Mouse (Mus musculus): ENCODE data around the gene Nfix. TPM values are rescaled to one million over a fixed set of nuclear protein-coding genes. Genes with fewer than 3 reads are reported as not detected.
A peak's percentile ranks its signal among the peaks of the same experiment; 100 is the strongest.
"Not testable (repeated sequence)": the region's sequence is repeated elsewhere in the genome, so short reads cannot be mapped to it uniquely, and the experiment has no call there.

The Nfix gene
- total RNA-seq, 2 experiments from 2014 or later: 287 to 311 TPM

- DNase-seq (ENCODE audit: low spot score): peak; percentile 10
- intact Hi-C loops (cut with DNase I): no loop called here
These were observed 102.7 kb downstream of the Nfix start for GRCm38 (mm10) chr8:84697166-84698130.

- intact Hi-C loops (cut with DNase I): no loop called here
- no peak for DNase-seq (ENCODE audit: low spot score)
These were observed 105.0 kb downstream of the Nfix start for GRCm38 (mm10) chr8:84695140-84695539.

GRCm38 (mm10) chr8:84693332-84693731 is 106.8 kb downstream of the Nfix start:
- intact Hi-C loops (cut with DNase I): no loop called here
- no peak for DNase-seq (ENCODE audit: low spot score)

DNA sequence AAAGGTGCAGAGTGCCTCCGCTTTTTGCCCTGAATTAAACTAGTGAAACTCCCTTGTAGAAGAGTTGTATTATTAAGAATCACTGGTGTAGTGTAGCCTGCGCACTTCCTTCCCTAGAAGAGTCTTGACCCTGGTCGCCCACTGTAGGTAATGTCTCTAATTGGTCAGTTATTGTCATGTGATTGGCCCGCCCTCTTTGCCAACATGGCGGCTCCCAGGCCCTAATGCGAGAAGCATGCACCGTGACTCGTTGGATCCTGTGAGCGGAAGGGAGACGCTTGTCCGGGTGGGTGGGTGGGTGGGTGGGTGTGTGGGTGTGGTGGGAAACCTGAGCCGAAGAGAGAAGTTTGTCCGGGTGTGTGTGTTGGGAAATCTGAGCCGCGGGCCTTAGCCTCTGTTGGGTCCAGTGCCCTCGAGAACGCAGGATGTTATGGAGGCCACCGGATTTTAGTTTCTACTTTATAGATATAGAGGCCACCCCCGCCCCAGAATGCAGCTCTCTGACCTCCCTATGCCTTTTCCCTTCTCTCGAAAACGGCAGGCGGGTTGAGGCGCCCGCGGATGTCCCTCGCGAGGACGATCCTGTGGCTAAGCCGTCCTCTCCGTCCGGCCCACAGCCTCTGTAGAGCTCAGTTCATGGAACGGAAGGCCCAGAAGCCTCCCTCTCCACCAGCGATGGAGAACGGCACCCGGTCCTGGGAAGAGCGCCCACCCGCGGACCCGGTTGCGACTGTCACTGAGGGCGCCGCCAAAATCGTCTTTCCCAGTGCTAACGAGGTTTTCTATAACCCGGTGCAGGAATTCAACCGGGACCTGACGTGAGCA is 110.8 kb downstream of the Nfix start:
- peak; percentile 78 for DNase-seq (ENCODE audit: low spot score)
- intact Hi-C loops (cut with DNase I): loop anchor here (5.0 kb wide), 1 partner anchor 52 kb away; no protein-coding TSS in a partner anchor

DNA sequence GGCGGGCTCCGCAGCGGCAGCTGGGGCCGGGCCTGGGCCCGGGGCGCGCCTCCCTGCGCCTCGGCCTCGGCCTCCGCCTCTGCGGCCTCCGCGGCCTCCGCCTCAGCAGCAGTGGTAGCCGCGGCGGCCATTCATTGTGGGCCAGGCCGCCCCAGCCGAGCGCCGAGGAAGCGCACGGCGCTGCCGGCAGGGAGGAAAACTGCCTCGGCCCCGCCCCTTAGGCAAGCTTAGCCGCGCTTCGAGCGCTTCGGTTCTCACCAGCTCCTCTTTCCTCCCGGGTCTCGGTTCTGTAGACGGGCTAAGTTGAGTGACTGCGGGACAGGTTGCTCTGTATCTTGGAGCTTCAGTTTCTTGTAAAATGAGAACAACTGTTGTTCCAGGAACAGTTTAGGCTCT is 112.4 kb downstream of the Nfix start, which contains the start of gene Nacc1:
Gene Nacc1 (minus strand): TSS at position 158 of the 396 bp plus-strand sequence.
- intact Hi-C loops (cut with DNase I): loop anchor here (2.0 to 5.0 kb wide), 2 partner anchors 21 to 50 kb away; no protein-coding TSS in a partner anchor

DNA sequence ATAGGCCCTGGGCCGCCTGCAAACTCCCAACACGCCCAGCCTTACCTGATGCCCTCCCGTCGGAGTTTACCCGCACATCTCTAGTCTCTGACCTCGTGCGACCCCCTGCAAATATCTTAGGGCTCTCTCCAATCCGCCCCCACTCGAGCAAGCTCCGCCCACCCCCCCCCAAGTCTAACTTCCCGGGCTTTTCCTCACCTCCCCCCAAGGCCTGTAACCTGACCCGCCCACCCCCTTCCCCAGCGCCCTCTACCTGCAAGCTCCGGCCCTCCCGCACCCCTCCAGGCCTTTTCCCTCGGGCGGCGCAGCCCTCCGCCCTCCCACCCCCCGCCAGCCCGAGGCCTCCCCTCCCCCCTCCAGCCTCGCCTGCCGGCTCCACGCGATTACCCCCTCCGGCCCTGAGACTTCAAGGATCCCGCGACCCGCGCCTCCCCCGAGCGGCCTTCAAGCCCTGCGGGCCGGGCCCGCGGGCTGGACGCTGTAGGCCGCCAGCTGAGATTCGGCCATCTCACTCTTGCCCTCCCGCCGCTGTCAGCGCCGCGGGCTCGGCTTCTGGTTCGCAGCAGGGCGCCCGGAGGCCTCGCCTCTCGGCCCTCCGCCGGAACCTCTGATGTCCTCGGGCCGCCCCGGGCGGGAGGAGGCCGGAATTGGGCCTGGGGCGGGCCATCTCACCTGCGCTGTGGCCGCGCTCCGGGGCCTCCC is 113.0 kb downstream of the Nfix start:
- no peak for DNase-seq (ENCODE audit: low spot score)
- intact Hi-C loops (cut with DNase I): loop anchor here (2.0 to 5.0 kb wide), 2 partner anchors 20 to 50 kb away; no protein-coding TSS in a partner anchor

More for the DNA sequence above, 112.4 kb downstream of the Nfix start, which contains the start of gene Nacc1:
- DNase-seq (ENCODE audit: low spot score): peak; percentile 71

DNA sequence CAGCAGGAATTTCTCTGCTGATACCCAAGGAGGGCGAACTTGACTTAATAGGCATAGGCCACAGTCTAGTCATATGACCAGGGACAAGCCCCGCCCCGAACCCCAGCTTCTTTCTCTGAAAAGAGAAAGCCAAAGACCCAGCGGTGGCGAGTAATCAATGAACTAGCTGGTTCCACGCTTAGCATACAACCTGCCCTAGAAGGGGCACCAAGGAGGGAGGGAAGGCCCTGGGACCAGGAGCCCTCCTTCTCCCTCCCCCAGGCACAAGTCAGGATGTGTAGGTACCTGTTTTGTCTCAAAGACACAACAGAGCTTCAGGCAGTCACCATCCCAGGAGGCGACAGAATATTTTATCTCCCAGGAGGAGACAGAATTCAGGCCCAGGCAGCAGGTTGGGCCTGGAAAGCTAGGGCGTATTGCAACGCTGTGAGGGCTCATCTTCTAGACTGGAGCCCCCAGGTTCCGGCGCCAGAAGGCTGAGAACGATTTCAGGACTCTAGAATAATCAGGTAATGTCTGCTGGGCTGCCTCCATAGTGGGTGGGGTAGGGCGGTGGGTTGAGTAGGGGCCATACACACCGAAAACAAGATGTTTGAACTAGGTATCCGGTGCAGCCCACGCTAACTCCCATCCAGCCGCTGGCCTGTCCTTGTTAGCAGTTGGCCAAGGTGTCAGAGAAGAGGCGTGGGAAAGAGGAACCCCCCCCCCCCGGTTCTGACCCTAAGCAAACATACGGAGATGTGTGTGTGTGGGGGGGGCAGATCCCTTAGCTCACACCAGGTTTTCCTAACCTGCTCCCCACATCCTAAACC is 113.7 kb downstream of the Nfix start, which contains the start of gene Trmt1:
Gene Trmt1 (plus strand): TSS at position 117 of the 812 bp plus-strand sequence.
- intact Hi-C loops (cut with DNase I): loop anchor here (2.0 to 5.0 kb wide), 2 partner anchors 20 to 49 kb away; no protein-coding TSS in a partner anchor
- no peak for DNase-seq (ENCODE audit: low spot score)

- intact Hi-C loops (cut with DNase I): no loop called here
- no peak for DNase-seq (ENCODE audit: low spot score)
These were observed 115.6 kb downstream of the Nfix start for GRCm38 (mm10) chr8:84684537-84684936.

DNA sequence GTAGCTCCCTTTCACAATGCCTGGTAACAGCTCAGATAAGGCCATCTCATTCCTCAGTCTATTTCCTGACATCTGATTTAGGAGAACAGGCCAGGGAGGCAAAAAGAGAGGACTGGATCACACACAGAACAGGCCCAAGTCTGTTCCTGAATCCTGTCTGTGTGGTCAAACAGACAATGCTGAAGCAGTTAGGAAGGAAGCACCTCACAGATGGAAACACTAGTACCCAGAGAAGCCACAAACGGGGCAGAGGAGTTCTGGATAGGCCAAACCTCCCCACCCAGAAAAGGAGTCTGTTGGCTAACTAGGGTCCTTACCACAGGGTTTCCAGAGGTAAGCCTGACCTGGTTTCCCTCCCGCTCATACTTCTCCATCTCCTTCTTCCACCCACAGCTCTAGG is 117.9 kb downstream of the Nfix start:
- intact Hi-C loops (cut with DNase I): no loop called here

DNA sequence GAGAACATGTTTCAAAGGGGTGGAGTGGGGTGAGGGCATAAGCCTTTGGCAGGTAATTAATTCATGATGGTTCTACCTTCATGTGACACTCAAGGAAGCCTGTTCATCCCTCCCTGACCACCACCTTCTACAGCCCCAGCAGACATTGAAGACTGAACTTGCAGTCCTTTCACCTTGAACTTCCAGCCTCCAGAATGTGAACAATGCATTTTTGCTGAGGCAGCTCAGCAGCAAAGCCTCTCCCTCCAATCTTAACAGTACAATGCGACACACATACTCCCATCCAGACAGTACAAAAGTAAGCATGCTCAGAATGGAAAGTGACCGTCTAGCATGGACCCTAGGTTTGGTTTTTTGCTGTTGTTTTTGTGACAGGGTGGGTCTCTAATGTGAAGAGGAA is 118.7 kb downstream of the Nfix start:
- intact Hi-C loops (cut with DNase I): no loop called here

More for the DNA sequence above, 117.9 kb downstream of the Nfix start:
- no peak for DNase-seq (ENCODE audit: low spot score)

DNA sequence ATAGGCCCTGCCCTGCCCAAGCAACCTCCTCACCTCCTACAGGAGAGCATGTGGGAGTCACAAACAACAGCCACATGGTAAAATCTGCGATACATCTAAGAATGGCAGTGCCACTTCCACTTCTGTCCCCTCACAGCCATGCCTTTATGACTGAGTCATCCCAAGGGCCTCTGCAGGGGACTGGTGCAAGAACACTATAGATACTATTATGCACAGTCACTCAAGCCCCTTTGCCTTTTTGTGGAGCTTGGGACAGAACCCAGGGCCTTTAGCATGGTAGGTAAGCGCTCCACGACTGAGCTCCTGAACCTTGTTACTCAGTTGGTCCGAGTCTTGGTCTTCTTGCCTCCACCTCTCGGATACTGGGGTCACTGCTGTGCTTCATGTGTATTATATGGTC is 122.8 kb downstream of the Nfix start:
- intact Hi-C loops (cut with DNase I): no loop called here
- DNase-seq (ENCODE audit: low spot score): no peak

More for the DNA sequence above, 118.7 kb downstream of the Nfix start:
- no peak for DNase-seq (ENCODE audit: low spot score)

DNA sequence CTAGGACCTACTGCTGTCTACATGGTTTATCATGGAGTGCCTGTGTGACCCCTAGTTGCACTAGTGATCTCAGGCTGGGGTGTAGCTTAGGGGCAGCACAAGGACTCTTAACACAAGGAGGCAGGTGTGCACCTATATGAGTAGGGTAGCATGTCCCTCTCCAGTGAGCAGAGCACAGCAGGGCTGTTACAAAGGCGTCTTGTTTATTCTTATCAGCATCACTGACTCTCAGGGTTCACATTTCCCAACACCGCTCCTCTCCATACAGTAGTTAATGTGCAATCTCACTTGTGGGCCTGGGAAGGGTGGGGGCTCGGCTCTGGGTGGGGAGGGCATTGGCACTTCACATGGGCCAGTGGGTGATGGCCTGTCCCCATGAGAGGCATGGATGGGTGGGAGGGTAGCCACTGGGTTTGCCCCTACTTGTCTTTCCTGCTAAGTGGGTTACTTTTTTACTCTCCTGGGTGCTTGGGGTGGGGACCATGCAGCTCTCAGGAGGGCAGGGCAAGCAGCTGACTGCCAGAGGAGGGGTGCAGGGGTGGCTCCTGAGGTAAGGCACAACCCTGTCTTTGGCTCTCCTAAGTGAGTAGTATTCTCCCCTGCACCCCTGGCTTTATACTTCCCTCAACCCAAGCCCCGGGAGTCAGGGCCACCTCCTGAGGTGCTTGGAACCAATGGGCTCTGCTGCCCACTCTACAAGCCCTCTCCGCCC is 129.7 kb downstream of the Nfix start:
- intact Hi-C loops (cut with DNase I); DNase-seq (ENCODE audit: low spot score): not testable (repeated sequence)

- intact Hi-C loops (cut with DNase I): no loop called here
- no peak for DNase-seq (ENCODE audit: low spot score)
These were observed 131.2 kb downstream of the Nfix start for GRCm38 (mm10) chr8:84668731-84669485.

GRCm38 (mm10) chr8:84668081-84668480 is 132.1 kb downstream of the Nfix start:
- DNase-seq (ENCODE audit: low spot score): no peak
- intact Hi-C loops (cut with DNase I): no loop called here

DNA sequence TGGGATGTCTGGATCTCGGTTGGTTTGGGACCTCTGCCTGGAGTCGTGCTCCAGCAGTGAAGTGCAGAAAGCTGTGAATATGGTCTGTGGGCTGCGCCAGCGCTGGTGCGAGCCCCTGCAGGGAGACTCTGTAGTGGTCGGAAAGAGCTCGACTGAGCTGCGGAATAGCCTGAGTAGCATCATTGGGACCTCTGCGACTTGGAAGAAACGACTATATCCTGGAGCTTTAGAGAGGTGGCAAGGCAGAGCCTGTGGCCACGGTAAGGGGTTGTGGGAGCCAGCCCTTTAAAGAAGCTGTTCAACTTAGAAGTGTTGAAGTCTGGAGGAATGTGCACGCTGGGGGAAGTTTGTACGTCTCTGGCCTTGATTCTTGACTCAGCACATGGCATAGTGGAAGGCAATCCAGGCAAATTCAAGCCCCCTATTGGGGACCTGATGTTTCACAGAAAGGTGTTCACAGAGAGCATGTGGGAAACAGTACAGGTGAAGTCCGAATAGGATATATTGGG is 134.7 kb downstream of the Nfix start:
- DNase-seq (ENCODE audit: low spot score): no peak
- intact Hi-C loops (cut with DNase I): no loop called here

DNA sequence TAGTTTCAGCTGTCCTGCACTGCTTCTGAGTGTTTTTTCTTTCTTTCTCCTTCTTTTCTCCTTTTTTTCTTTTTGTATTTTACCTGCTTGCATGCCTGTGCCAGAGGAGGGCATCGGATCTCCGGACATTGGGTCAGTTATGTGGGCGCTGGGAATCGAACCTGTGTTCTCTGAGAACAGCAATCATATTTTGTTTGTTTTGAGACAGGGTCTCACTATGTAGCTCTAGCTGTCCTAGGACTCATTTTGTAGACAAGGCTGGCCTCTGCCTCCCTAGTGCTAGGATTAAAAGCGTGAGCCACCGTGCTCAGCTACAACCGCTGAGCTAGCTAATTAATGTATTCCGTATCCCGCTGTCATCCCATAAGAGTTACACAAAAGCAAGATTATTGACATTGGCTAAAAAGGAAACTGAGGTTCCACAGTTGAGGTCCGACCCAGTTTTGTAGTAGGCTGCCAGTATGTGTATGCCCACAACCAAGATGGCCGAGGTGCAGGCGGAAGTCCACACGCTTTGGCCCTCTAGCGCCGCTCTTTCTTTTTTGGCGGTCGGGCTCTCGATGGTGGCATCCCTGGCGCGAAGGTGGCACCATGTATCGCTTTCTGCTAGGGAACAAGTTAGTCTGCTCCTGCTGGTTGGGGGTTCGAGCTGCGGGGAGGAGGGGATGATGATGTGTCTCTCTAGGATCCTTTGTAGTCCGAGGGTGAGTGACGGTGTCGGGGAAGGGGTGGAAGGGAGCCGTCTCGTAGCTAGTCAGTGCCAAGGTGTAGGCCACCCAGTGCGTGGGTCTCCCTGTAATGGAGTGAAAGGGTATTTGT is 135.4 kb downstream of the Nfix start:
- intact Hi-C loops (cut with DNase I): loop anchor here (5.0 kb wide), 1 partner anchor 313 kb away; the partner anchor contains the start of gene Junb
- peak; percentile 61 for DNase-seq (ENCODE audit: low spot score)
